Mouse (Mus musculus) hindbrain, embryonic 12.5 days (tissue): Measurements from ENCODE around the gene Bzw2. TPM values are rescaled to one million over a fixed set of nuclear protein-coding genes. Genes with fewer than 3 reads are reported as not detected.

Source experiments
- ATAC-seq: fragments of 200-750 bp; cut with Nextera tagmentation; 2 replicates; pipeline ENCODE4 v1.8.0; 2017; ENCODE audit warnings: moderate TSS enrichment; ENCODE audit not compliant: low FRiP score
- H3K27ac ChIP-seq: fragments of 300-500 bp; sonication (generic); 2 replicates; pipeline ENCODE4 v1.5.1; 2016; ENCODE audit warnings: mild to moderate bottlenecking
- H3K27me3 ChIP-seq: fragments of 300-500 bp; sonication (generic); 2 replicates; pipeline ENCODE4 v1.6.1; 2016; ENCODE audit warnings: mild to moderate bottlenecking
- H3K36me3 ChIP-seq: fragments of 300-500 bp; sonication (generic); 2 replicates; pipeline ENCODE4 v1.6.1; 2016; ENCODE audit warnings: mild to moderate bottlenecking
- H3K4me1 ChIP-seq: fragments of 300-500 bp; sonication (generic); 2 replicates; pipeline ENCODE4 v1.6.1; 2016
- H3K4me2 ChIP-seq: fragments of 300-500 bp; sonication (generic); replicated peaks from 2 replicates; pipeline ENCODE4 v1.6.1; 2016; ENCODE audit warnings: mild to moderate bottlenecking
- H3K4me3 ChIP-seq: fragments of 300-500 bp; sonication (generic); 2 replicates; pipeline ENCODE4 v1.5.1; 2016; ENCODE audit warnings: mild to moderate bottlenecking
- H3K9ac ChIP-seq: fragments of 300-500 bp; sonication (generic); 2 replicates; pipeline ENCODE4 v1.6.1; 2016; ENCODE audit warnings: mild to moderate bottlenecking, moderate library complexity
- H3K9me3 ChIP-seq: fragments of 300-500 bp; sonication (generic); replicated peaks from 2 replicates; pipeline ENCODE4 v1.6.1; 2016; ENCODE audit warnings: mild to moderate bottlenecking
- WGBS: fragments of 180-500 bp; shearing (Covaris S2); methylation state at CpG from one replicate; pipeline ENCODE4 v1.1.7; 2016; 5-methylcytosine and 5-hydroxymethylcytosine counted together
- polyA plus RNA-seq: library from polyadenylated mRNA; unstranded; fragments of >200 nt; fragmentation: Nextera tagmentation; extraction: Ambion mirVana; gene quantifications from 2 replicates; pipeline ENCODE4 v1.2.1, GENCODE M21; 2016

Bzw2 gene
- polyA plus RNA-seq, 1 experiment from 2014 or later: 314 TPM

DNA sequence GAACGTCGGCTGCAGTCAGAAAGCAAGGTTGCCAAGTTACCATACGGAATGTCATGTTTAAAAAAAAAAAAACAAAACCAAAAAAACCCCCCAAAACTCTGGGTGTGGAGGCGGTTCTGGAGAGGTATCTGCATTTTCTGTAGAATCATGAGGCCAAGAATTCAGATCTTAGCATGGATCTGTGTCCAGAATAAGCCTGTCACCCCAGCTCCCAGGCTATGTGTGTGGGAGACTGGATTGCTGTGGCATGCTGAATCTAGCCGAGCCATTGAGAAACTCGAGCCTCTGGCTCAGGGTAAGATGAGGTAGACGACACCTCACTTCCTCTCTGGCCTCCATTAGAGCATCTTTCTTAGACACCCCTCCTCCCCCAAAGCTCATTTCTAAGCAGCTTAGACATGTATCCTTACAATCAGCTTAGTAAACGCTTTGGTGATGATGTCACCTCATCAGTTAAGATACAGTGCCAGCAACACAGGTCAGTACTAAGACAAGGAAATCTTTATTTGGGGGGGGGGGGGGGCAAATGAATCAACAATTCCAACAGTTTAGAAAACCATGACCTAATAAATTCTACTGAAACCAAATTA lies 64.7 kb downstream of the Bzw2 start:
- no peak overlapping the region for H3K4me3 ChIP-seq
- no peaks in the 10 kb centered on the region for H3K4me1 ChIP-seq
- peaks cover 34% of the 10 kb centered on the region for H3K36me3 ChIP-seq
- H3K9me3 ChIP-seq: no peaks in the 10 kb centered on the region
- H3K27ac ChIP-seq: no peak overlapping the region
- no peak for ATAC-seq
- 67% methylated on average over 8 of the region's 8 CpGs for WGBS
- no peak overlapping the region for H3K9ac ChIP-seq
- H3K4me2 ChIP-seq: no peak overlapping the region
- no peaks in the 10 kb centered on the region for H3K27me3 ChIP-seq

DNA sequence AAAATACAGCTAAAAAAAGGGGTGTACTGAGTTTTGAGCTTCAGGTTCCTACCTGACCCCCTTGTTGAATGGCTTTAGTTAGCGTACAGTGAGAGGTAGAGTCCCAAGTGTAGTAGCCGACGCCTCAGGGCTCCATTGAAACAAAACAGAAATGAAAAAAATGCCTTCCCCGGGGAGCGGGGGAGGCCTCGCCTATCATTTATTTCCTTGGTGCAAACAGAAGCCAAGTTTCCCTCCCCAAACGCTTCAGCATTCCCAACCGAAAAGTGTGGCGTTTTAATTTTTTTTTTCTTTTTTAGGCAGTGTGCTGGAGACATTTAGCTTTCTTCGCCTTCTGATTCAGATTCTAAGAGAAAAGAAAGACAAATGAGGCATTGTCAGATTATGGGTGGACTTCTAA lies 65.9 kb downstream of the Bzw2 start:
- no peak for ATAC-seq
- Histone ChIP-seq H3K4me3 (no peak overlapping the region), H3K36me3 (peaks cover 33% of the 10 kb centered on the region), H3K4me1 (no peaks in the 10 kb centered on the region), H3K27ac (no peak overlapping the region), H3K27me3 (no peaks in the 10 kb centered on the region), H3K9ac (no peak overlapping the region), H3K4me2 (no peak overlapping the region), H3K9me3 (no peaks in the 10 kb centered on the region)
- 93% methylated on average over 10 of the region's 10 CpGs for WGBS

DNA sequence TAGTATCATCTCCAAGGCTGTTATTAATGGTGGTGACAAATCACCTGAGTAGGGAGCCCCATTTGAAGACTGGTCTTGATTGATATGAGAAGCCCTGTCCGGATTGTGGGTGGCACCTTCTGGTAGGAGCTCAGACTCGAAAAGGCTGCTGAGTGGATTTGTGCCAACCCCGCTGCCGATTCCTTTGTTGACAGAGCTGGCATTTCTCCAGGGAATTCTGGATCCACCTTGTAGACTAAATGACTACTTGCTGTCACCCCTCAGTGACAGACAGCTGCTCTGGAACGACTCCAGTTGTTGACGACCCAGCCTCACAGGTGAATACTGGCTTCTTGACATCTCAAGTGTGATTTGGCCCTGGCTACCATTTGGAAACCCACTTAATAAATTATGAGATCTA lies 68.7 kb downstream of the Bzw2 start:
- Histone ChIP-seq H3K36me3 (peaks cover 19% of the 10 kb centered on the region), H3K4me1 (no peaks in the 10 kb centered on the region), H3K4me3 (no peak overlapping the region), H3K4me2 (no peak overlapping the region), H3K9me3 (no peaks in the 10 kb centered on the region), H3K9ac (no peak overlapping the region), H3K27ac (no peak overlapping the region), H3K27me3 (no peaks in the 10 kb centered on the region)
- WGBS: 77% methylated on average over 6 of the region's 6 CpGs
- ATAC-seq: no peak

DNA sequence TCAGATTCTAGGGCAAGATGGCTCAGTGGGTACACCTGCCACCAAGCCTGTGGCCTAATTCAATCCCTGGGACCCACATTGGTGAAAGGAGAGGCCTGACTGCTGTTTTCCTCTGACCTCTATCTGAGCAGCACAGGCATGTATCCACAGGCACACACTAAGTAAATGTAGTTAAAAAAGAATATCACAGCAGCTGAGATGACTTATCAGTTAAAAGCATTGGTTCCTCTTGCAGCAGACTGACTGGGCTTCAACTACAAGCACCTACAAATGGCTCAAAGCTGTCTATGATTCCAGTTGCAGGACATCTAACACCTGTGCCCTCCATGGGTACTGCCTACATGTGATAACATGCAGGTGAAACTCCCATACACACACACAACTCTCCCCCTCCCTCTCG lies 69.1 kb downstream of the Bzw2 start:
- Histone ChIP-seq H3K4me3 (no peak overlapping the region), H3K27me3 (no peaks in the 10 kb centered on the region), H3K9ac (no peak overlapping the region), H3K27ac (no peak overlapping the region), H3K9me3 (no peaks in the 10 kb centered on the region), H3K4me2 (no peak overlapping the region), H3K36me3 (peaks cover 19% of the 10 kb centered on the region), H3K4me1 (no peaks in the 10 kb centered on the region)
- ATAC-seq: no peak
- 91% methylated on average over 1 of the region's 1 CpGs for WGBS

DNA sequence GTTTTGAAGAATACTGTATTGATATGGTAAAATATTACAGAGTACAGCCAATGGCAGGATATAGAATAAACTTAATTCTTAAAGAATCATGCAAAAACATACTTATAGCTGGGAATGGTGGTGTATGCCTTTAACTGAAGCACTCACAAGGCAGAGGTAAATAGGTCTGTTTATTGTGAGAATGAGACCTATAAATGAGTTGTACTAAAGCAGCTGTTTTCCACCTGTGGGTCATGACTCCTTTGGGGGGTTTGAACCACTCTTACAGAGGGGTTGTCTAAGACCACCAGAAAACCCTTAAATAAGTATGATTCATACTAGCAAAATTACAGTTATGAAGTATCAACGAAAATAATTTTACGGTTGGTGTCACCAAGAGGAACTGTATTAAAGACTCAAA lies 72.5 kb downstream of the Bzw2 start:
- no peak overlapping the region for H3K4me2 ChIP-seq
- no peaks in the 10 kb centered on the region for H3K27me3 ChIP-seq
- H3K27ac ChIP-seq: no peak overlapping the region
- no peak for ATAC-seq
- H3K9me3 ChIP-seq: no peaks in the 10 kb centered on the region
- H3K4me1 ChIP-seq: no peaks in the 10 kb centered on the region
- no peak overlapping the region for H3K9ac ChIP-seq
- H3K4me3 ChIP-seq: no peak overlapping the region
- 92% methylated on average over 2 of the region's 2 CpGs for WGBS
- no peaks in the 10 kb centered on the region for H3K36me3 ChIP-seq

DNA sequence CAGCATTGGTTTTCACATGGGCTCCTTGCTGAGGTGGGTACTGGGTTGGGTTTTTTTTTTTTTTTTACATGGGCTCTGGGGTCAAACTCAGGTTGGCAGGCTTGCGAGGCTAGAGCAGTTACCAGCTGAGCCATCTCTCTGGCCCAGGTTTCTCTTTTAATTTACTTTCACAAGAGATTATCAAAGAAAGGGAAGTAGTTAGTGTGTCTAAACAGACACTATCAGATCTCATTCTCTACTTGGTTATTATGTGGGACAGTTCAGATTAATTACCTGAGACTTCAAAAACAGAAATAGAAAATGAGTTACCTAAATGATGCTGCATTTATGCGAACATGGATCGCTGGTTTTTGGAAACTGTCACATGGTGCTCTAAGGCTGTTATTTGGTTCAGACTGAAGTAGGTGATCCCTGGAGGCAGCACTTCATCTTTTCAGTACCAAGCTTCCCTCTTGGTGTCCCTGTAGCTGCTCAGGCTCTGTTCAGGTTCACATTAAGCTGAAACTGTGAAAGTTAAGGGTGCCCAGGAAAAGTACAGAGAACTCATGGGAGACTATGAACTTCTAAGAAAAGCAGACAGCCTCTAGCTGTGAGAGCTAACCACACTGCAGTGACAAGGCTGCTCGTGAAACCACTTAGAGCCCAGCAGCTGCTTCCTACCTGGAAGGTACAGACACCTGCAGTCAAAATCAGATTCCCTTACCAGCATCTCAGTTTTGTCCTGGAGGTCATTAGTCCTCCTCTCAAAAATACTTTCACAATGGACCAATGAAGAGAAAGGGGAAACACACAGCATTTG lies 79.6 kb downstream of the Bzw2 start:
- Histone ChIP-seq H3K9ac (no peak overlapping the region), H3K27ac (no peak overlapping the region), H3K4me2 (no peak overlapping the region), H3K27me3 (no peaks in the 10 kb centered on the region), H3K36me3 (no peaks in the 10 kb centered on the region), H3K9me3 (no peaks in the 10 kb centered on the region), H3K4me3 (no peak overlapping the region), H3K4me1 (no peaks in the 10 kb centered on the region)
- 73% methylated on average over 4 of the region's 4 CpGs for WGBS
- ATAC-seq: no peak

DNA sequence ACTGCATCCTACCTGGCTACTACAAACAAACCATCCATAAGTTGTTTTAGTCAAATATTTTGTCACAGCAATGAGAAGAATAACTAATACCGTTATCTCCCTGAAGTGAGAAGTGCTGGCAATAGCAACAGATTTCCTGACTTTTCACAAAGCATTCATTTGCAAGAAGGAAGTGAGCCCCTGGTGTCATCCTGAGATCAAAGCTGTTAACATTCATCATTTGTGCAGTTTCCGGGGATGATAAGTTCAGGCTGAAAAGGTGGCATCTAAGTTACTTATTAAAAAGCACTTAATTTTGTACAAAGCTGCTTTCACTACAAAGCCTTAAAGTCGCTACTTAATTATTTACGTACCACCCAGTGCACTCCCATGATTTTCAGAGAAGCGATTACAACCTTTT lies 85.0 kb downstream of the Bzw2 start:
- no peak overlapping the region for H3K27ac ChIP-seq
- no peaks in the 10 kb centered on the region for H3K36me3 ChIP-seq
- H3K27me3 ChIP-seq: no peaks in the 10 kb centered on the region
- H3K9me3 ChIP-seq: no peaks in the 10 kb centered on the region
- H3K4me3 ChIP-seq: no peak overlapping the region
- no peaks in the 10 kb centered on the region for H3K4me1 ChIP-seq
- WGBS: 27% methylated on average over 5 of the region's 5 CpGs
- no peak overlapping the region for H3K9ac ChIP-seq
- H3K4me2 ChIP-seq: no peak overlapping the region
- no peak for ATAC-seq

DNA sequence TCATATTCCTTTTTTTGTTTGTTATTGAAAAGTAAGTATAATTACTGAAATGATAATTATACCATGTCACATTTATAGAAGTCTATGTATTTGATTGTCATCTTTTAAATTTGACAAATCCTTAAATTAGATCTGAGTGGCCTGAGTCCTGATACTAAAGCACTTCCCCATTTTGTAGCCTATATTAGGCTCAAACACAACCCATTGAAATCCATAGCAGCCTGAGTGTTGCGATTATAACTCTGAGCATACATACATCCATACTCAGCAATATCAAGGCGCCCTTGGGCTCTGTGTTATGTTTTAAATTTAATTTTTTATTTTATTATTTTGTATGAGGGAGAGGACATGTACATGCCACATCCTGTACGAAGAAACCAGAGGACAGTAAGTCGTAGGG lies 87.6 kb downstream of the Bzw2 start:
- Histone ChIP-seq H3K9me3 (no peaks in the 10 kb centered on the region), H3K4me3 (no peak overlapping the region), H3K36me3 (no peaks in the 10 kb centered on the region), H3K4me2 (no peak overlapping the region), H3K27ac (no peak overlapping the region), H3K4me1 (no peaks in the 10 kb centered on the region), H3K27me3 (no peaks in the 10 kb centered on the region), H3K9ac (no peak overlapping the region)
- ATAC-seq: no peak
- 90% methylated on average over 4 of the region's 4 CpGs for WGBS

DNA sequence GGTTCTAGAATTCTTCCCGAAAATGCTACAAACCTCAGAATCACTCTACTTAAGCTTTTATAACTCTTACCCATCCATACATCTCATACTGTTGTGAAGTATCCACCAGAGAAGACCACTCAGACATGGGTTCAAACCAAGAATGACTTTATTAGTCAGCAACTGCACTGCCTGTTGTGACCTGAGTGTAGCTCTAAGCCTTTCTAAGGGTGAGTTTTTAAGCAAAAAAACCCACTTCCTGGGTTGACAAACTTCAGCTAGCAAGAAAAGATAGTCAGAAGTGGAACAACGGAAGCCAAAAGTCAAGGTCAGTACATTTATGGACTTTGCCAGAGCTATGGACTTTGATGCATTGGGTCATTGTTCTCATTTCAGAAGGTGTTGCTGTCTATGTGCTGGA lies 90.3 kb downstream of the Bzw2 start:
- no peaks in the 10 kb centered on the region for H3K36me3 ChIP-seq
- no peaks in the 10 kb centered on the region for H3K4me1 ChIP-seq
- no peaks in the 10 kb centered on the region for H3K9me3 ChIP-seq
- H3K4me2 ChIP-seq: no peak overlapping the region
- no peak overlapping the region for H3K27ac ChIP-seq
- no peak overlapping the region for H3K9ac ChIP-seq
- no peak overlapping the region for H3K4me3 ChIP-seq
- WGBS: 95% methylated on average over 2 of the region's 2 CpGs
- no peak for ATAC-seq
- H3K27me3 ChIP-seq: no peaks in the 10 kb centered on the region

DNA sequence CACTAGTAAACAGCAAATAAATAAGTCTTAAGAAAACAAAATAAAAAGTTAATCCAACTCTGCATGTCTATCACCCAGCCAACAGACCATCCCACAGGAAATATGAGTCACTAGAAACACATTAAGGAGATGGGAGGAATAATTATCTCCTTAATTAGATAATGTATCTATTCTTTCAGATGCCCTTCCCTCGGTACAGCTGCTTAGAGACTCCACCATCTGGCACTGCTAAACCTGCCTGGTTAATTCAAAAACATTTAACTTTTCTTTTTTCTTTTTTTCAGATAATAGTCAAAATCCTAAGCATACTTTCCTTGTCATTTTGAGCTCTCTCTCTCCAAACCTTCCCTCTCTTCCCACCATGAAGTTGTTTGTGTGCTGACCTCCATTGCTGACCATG lies 92.0 kb downstream of the Bzw2 start:
- Histone ChIP-seq H3K4me2 (no peak overlapping the region), H3K9me3 (no peaks in the 10 kb centered on the region), H3K4me1 (no peaks in the 10 kb centered on the region), H3K36me3 (no peaks in the 10 kb centered on the region), H3K27me3 (no peaks in the 10 kb centered on the region), H3K27ac (no peak overlapping the region), H3K4me3 (no peak overlapping the region), H3K9ac (no peak overlapping the region)
- 75% methylated on average over 1 of the region's 1 CpGs for WGBS
- ATAC-seq: no peak

DNA sequence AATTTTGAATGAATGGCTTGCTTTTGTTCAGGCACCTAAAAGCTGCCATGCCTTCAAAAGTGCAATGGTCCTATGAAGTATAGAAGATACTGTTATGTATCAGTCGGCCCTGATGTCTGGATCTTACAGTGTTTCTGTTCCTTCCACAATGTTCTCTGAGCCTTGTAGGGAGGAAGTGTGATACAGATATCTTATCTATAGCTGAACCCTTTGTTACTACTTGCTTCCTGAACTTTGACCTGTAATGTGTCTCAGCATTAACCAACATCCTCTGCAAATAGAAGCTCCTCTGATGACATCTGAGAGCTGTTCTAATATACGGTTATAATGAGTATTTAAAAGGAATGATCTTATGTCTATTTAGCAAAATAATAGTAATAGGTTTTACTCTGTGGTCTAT lies 100.2 kb downstream of the Bzw2 start:
- no peak overlapping the region for H3K4me2 ChIP-seq
- H3K36me3 ChIP-seq: no peaks in the 10 kb centered on the region
- H3K4me1 ChIP-seq: no peaks in the 10 kb centered on the region
- no peak for ATAC-seq
- H3K4me3 ChIP-seq: no peak overlapping the region
- H3K9ac ChIP-seq: no peak overlapping the region
- H3K27ac ChIP-seq: no peak overlapping the region
- H3K27me3 ChIP-seq: no peaks in the 10 kb centered on the region
- no peaks in the 10 kb centered on the region for H3K9me3 ChIP-seq
- WGBS: 79% methylated on average over 2 of the region's 2 CpGs

DNA sequence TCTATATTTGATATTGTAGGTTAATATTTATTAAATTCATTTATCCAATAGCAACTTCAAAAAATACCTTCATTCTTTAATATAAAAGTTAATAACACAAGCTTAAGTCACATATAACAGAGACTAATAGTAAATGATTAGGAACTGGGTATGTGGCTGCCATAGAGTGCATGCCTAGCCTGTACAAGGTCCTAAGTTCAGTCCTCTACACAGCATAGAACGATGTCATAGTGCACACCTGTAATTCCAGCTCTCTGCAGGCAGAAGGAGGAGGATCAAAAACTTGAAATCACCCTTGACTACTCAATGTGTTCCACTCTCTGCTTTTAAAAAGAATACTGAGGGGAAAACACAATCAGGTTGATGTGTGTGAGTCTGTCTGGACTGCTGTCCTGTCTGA lies 107.6 kb downstream of the Bzw2 start:
- no peak for ATAC-seq
- no peaks in the 10 kb centered on the region for H3K9me3 ChIP-seq
- WGBS: 82% methylated on average over 1 of the region's 1 CpGs

DNA sequence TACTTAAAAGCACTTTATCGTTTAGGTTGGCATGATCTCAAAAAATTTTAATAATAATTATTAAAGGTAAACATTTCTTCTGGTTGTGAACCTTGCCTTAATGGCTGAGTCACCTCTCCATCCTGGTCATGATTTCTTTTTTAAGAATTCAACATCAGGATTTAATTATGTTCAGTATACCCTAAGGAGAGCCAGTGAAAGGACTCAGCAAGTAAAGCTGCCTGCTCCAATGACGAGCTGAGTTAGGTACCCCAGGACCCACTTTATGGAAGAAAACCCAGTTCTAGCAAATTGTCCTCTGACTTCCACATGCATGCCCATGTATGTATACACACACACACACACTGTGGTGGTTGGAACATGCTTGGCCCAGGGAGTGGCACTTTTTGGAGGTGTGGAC lies 110.3 kb downstream of the Bzw2 start:
- Histone ChIP-seq H3K9ac (no peak overlapping the region), H3K9me3 (no peaks in the 10 kb centered on the region), H3K4me2 (no peak overlapping the region), H3K27me3 (no peaks in the 10 kb centered on the region), H3K4me3 (no peak overlapping the region), H3K4me1 (0 out of 2 replicates have a peak, but pooled peaks cover 3% of the 10 kb centered on the region), H3K36me3 (no peaks in the 10 kb centered on the region), H3K27ac (no peak overlapping the region)
- ATAC-seq: no peak
- 83% methylated on average over 2 of the region's 2 CpGs for WGBS

More for the DNA sequence above, 107.6 kb downstream of the Bzw2 start:
- H3K9ac ChIP-seq: no peak overlapping the region
- no peak overlapping the region for H3K4me3 ChIP-seq
- H3K4me2 ChIP-seq: no peak overlapping the region
- 0 out of 2 replicates have a peak, but pooled peaks cover 3% of the 10 kb centered on the region for H3K4me1 ChIP-seq
- no peaks in the 10 kb centered on the region for H3K27me3 ChIP-seq
- H3K36me3 ChIP-seq: no peaks in the 10 kb centered on the region
- no peak overlapping the region for H3K27ac ChIP-seq
